Mouse (Mus musculus) embryo, embryonic 10.5 days (tissue): ENCODE data around the gene Eomes.
A peak's percentile ranks its signal among the peaks of the same experiment; 100 is the strongest.

Source experiments
- DNase-seq: peaks from one replicate; pipeline ENCODE4 v3.0.0-alpha.2; 2015; ENCODE audit warnings: low spot score

Eomes gene

GRCm38 (mm10) chr9:118520011-118520410 lies 42.0 kb downstream of the Eomes start:
- no peak for DNase-seq

- DNase-seq: peak; percentile 53
Measured at GRCm38 (mm10) chr9:118520858-118521257, 42.8 kb downstream of the Eomes start.

GRCm38 (mm10) chr9:118521659-118522058 lies 43.6 kb downstream of the Eomes start:
- no peak for DNase-seq

- no peak for DNase-seq
Measured at GRCm38 (mm10) chr9:118523738-118524137, 45.7 kb downstream of the Eomes start.

- no peak for DNase-seq
Measured at GRCm38 (mm10) chr9:118527056-118527455, 49.0 kb downstream of the Eomes start.

- no peak for DNase-seq
Measured at GRCm38 (mm10) chr9:118529783-118530182, 51.8 kb downstream of the Eomes start.

GRCm38 (mm10) chr9:118530679-118531078 lies 52.7 kb downstream of the Eomes start:
- no peak for DNase-seq

- DNase-seq: no peak
Measured at GRCm38 (mm10) chr9:118532516-118533205, 54.6 kb downstream of the Eomes start.
